Mouse (Mus musculus) right cerebral cortex, adult 18-20 months (tissue): Measurements from ENCODE around the gene Prkce.

ENCODE experiments used
- DNase-seq: peaks from one replicate; pipeline ENCODE4 v3.0.0; 2022; ENCODE audit warnings: mixed read lengths

Gene Prkce

DNA sequence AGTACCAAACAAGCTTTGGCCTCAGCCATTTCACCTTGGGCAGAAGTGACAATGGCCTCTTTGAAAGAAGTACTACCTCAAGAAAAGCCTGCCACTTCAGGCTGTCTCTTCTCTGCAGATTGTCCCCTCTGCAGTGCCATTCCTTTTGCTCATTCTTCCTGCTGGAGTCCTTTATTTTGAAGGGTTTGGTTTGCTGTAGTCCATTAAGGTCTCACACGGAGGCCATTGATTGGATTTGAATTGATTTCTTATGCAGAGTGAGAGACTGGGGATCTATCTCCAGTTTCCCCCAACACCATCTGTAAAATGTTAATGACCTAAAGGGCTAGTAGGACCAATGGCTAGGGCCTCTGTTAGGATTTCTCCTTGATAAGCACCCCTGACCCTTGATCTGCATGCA, 494.7 kb downstream of the Prkce start:
- no peak for DNase-seq

DNA sequence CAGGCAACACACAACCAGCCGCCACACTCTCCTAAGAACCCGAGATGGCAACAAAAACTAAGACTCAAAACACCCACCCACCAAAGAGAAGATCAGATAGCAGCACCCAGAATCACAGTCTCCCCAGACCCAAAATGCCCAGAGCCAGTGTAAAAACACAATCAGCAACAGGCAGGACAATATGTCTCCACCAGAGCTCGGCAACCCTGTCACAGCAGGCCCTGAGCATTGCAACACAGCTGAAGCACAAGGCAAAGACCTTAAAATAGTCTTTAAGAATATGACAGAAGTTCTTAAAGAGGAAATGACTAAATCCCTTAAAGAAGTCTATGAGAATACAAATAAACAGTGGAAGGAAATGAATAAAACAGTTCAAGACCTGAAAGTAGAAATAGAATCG, 495.9 kb downstream of the Prkce start:
- no peak for DNase-seq

DNA sequence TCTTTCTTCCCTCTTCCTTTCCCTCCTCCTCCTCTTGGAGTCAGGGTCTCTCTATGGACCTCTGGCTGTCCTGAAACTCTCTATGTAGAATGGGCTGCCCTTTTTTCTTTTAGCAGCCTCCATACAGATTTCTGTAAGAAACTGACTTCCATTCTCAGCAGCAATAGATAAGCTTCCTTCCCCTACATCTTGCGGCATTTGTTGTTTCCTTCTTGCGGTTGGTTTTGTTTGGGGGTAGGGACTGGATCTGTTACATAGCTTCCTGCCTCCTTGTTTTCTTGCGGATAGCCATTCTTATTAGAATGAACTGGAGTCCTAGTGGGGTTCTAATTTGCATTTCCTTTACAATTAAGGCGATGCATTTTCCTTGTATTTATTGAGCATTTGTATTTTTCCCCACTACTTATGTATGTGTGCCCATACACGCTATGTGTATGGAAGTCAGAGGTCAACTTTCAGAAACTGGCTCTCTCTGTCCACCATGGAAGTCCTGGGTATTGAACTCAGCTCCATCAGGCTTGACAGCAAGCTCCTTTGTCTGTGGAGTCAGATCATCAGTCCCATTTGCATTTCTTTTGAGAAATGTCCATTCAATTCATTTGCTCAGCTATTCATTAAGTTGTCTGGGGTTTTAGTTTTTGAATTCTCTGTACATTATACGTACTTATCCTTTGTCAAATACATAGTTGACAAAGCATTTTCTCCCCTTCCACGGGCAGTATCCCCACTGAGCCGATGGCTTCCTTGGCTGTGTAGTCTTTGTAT, 500.4 kb downstream of the Prkce start:
- no peak for DNase-seq

GRCm38 (mm10) chr17:86669641-86670373, 502.2 kb downstream of the Prkce start:
- no peak for DNase-seq

- DNase-seq, result no peak
Observed at GRCm38 (mm10) chr17:86670731-86671130, 503.1 kb downstream of the Prkce start.

GRCm38 (mm10) chr17:86674971-86675370, 507.4 kb downstream of the Prkce start:
- no peak for DNase-seq

DNA sequence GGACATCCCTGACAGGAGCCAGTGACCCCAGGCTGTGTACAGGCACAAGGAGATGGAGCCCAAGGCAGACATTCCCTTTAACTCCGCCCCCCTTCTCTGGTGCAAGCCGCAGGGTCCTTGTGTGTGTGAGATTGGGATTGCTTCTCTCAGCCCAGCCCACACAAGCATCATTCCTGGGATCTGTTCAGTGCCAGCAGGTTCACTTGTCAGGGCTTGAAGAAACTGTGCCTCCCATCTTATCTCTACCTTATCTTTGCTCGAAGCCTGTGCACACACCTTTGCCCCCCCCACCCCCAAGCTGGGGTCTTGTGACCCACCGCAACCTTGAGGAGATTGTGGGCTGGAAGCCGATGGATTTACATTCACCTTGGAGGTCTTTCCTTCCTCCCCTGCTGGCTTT, 508.8 kb downstream of the Prkce start:
- DNase-seq, result no peak

- no peak for DNase-seq
Observed at GRCm38 (mm10) chr17:86676909-86677308, 509.3 kb downstream of the Prkce start.

DNA sequence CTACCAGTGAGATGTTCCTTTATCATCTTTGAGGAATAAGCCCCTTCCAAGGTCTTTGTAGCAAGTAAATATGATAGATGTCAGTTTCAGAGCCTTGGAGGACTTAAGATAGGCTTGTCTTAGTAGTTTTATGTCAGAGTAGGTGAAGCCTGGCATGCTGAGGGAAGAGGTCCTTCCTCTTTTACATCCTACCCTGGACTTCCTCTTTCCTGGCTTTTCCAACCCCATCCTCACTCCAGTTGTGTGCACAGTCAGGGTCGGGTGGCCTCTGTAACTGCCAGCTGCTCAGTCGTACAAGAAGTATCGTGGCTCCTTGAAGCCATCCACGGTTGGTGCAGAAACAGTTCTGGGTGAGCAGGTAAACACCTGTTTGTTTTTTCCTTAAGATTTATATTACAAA, 517.7 kb downstream of the Prkce start:
- DNase-seq, result no peak

DNA sequence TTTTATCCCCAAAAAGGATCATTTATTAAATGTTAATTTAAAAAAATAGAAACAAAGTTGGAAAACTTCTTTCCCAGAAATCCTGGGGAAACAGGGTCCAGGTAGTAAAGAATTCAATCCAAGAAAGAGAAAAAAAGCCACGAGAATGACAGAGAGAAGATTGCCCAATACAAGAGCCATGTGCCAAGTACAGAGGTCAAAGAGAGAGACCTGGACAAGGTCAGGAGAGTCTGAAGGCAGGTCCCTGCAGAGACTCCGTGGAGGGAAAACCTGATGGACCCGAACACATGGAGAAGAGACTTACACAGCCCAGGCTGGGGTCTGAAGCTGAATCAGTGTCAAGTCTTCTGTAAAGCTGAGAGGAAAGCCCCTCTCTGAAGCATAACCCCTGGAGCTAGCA, 519.4 kb downstream of the Prkce start:
- no peak for DNase-seq

DNA sequence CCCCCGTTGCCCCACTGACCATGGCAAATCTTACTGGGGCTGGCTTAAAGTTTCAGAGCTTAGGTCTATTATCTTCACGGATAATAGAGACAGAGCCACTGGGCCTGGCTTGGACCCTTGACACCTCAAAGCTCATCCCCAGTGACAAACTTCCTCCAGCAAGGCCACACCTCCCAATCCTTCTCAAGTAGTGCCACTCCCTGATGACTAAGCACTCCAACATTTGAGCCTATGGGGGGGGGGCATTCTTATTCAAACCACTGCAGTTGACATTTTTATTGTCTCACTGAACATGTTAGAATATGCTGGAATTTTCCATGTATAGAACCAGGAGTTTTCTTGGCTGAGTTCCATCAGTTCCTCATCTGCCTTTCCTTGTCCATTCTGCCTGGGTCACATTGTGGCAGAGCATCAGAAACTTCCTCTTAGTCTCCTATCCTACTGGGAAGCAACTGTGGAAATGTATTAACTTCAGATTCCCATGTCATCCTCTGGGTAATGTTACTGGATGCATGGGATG, 523.3 kb downstream of the Prkce start:
- no peak for DNase-seq

DNA sequence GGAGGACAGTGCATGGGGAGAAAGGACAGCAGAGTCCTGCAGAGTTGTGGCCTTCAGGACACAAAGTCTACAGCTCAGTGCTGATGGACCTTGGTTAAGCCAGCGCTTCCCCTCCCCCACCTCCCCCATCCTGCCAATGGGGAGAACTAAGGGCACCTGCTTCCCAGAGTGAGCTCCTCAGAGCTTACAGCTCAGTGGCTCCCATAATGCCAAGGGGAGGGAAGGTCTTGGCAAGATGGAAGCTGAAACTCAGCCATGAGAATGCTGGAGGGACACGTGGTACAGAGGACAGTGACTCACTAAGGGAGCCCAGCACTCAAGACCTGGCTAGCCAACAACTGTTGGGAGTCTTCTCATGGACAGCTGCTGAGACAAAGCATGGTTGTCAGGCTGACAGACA, 530.2 kb downstream of the Prkce start:
- DNase-seq, result no peak

DNA sequence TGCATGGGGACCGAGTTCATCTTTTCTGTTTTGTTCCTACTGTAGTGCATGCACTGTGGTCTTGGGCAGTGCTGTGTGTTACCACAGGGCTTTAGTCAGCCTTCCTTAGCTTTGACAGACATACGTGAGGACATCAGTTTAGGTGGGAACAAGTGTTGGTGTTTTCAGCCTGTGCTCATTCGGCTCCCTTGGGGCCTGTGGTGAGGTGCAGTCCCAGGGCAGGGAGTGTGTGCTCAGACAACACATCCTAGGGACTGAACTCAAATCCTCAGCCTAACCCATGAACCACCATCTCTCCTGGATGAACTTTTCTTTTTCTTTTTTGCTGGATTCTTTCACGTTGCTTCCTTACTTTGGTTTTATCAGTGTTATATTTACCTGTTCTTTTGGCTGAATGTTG, 535.8 kb downstream of the Prkce start:
- DNase-seq, result no peak

GRCm38 (mm10) chr17:86705236-86705635, 537.7 kb downstream of the Prkce start:
- no peak for DNase-seq

GRCm38 (mm10) chr17:86706467-86706866, 538.9 kb downstream of the Prkce start:
- DNase-seq, result no peak
